Mouse (Mus musculus) E14TG2a.4 (cell line): ENCODE measurements around the gene Mchr1.
"Not testable (repeated sequence)": the region's sequence is repeated elsewhere in the genome, so short reads cannot be mapped to it uniquely, and the experiment has no call there.

Source experiments
- CTCF ChIP-seq: conservative IDR thresholded peaks from 2 replicates; pipeline ENCODE4 v1.5.1; 2014; ENCODE audit warnings: low read length
- POU5F1 ChIP-seq: IDR thresholded peaks from 2 replicates; pipeline ENCODE4 v1.6.1; 2014; ENCODE audit warnings: low read length, borderline replicate concordance

GRCm38 (mm10) chr15:81220051-81220450, 15.2 kb upstream of the Mchr1 start:
- TF ChIP-seq CTCF, POU5F1: not testable (repeated sequence)
